Mouse (Mus musculus) heart, embryonic 15.5 days (tissue): ENCODE measurements around the gene Ggta1. TPM values are rescaled to one million over a fixed set of nuclear protein-coding genes. Genes with fewer than 3 reads are reported as not detected.

Source experiments
- ATAC-seq: fragments of 200-750 bp; cut with Nextera tagmentation; replicated peaks from 2 replicates; pipeline ENCODE4 v1.8.0; 2017; ENCODE audit warnings: low read depth, moderate TSS enrichment; ENCODE audit not compliant: insufficient number of reproducible peaks, insufficient read depth, low FRiP score
- H3K27ac ChIP-seq: fragments of 300-500 bp; sonication (generic); 2 replicates; pipeline ENCODE4 v1.5.1; 2015; ENCODE audit warnings: mild to moderate bottlenecking, inconsistent platforms
- H3K27me3 ChIP-seq: fragments of 300-500 bp; sonication (generic); 2 replicates; pipeline ENCODE4 v1.6.1; 2015; ENCODE audit warnings: inconsistent platforms
- H3K36me3 ChIP-seq: fragments of 300-500 bp; sonication (generic); 2 replicates; pipeline ENCODE4 v1.6.1; 2015; ENCODE audit warnings: mild to moderate bottlenecking, inconsistent platforms
- H3K4me1 ChIP-seq: fragments of 300-500 bp; sonication (generic); replicated peaks from 2 replicates; pipeline ENCODE4 v1.6.1; 2015; ENCODE audit warnings: inconsistent platforms
- H3K4me2 ChIP-seq: fragments of 300-500 bp; sonication (generic); 2 replicates; pipeline ENCODE4 v1.6.1; 2015; ENCODE audit warnings: inconsistent platforms, mild to moderate bottlenecking, moderate library complexity
- H3K4me3 ChIP-seq: fragments of 300-500 bp; sonication (generic); 2 replicates; pipeline ENCODE4 v1.5.1; 2015; ENCODE audit warnings: mild to moderate bottlenecking, inconsistent platforms
- H3K9ac ChIP-seq: fragments of 300-500 bp; sonication (generic); 2 replicates; pipeline ENCODE4 v1.6.1; 2015; ENCODE audit warnings: mild to moderate bottlenecking, inconsistent platforms
- H3K9me3 ChIP-seq: fragments of 300-500 bp; sonication (generic); replicated peaks from 2 replicates; pipeline ENCODE4 v1.6.1; 2016; ENCODE audit warnings: inconsistent platforms
- WGBS: fragments of 180-500 bp; shearing (Covaris S2); methylation state at CpG from one replicate; pipeline ENCODE4 v1.1.7; 2015; ENCODE audit warnings: mixed read lengths; 5-methylcytosine and 5-hydroxymethylcytosine counted together
- polyA plus RNA-seq: library from polyadenylated mRNA; unstranded; fragments of >200 nt; fragmentation: Nextera tagmentation; extraction: Ambion mirVana; gene quantifications from 2 replicates; pipeline ENCODE4 v1.2.1, GENCODE M21; 2015

Ggta1 gene
- polyA plus RNA-seq, 1 experiment from 2014 or later = 27.4 TPM

DNA sequence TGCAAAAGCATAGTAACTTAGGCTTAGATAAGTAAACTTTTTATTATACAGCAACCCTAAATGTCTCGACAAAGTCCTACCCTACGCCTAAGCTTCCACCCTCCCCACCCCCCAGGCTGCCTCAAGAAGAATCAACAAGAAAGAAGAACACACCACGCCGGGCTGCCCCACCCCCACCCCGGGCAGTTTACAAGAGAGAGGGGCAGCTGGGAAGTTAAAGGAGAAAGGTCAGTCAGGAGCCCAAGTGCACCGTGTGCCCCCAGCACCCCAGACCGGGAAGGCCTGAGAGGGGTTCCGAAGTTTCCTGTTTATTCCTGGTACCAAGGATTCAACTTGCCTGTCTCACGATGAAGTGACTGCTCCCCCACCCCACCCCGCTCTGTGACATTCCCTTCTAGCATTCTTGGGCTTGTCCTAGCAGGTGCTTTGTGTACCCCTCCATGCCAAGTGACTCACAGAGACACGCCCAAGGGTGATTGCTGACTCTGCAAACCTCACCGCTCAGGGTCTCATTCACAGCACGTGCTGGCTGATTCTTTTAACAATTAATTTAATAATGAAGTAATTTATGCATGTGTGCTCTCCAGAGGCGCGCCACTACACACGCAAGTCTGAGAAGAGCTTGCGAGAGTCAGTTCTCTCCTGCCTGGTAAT is 27.6 kb upstream of the Ggta1 start:
- no peak for ATAC-seq

DNA sequence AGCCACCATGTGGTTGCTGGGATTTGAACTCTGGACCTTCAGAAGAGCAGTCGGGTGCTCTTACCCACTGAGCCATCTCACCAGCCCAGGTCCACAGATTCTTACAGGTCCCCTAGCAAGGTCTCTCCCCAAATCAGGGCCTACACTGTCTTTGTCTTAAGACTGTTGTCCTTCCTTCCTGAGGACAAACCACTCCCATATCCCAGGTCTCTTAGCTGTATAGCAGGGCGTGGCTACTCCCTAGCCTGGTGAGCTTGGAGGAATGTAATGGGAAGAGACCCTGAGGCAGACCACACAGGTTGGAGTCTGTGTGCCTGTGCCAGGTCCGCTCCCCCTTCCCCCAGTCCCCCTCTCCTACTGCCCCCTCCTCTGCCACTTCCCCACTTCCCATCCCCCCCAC is 24.7 kb upstream of the Ggta1 start:
- ATAC-seq = no peak
- Histone ChIP-seq H3K4me3 (no peak overlapping the region), H3K9ac (no peak overlapping the region), H3K4me2 (no peak overlapping the region), H3K36me3 (no peaks in the 10 kb centered on the region), H3K27ac (no peak overlapping the region), H3K4me1 (peaks cover 11% of the 10 kb centered on the region), H3K27me3 (no peaks in the 10 kb centered on the region), H3K9me3 (no peaks in the 10 kb centered on the region)
- WGBS = 83% methylated on average over 3 of the region's 3 CpGs

More for the DNA sequence above, 27.6 kb upstream of the Ggta1 start:
- WGBS = 41% methylated on average over 17 of the region's 17 CpGs
- Histone ChIP-seq H3K27me3 (no peaks in the 10 kb centered on the region), H3K27ac (no peak overlapping the region), H3K9ac (no peak overlapping the region), H3K36me3 (no peaks in the 10 kb centered on the region), H3K4me3 (no peak overlapping the region), H3K4me2 (peak overlapping the region; percentile 25; the same call in 1 of the 2 replicates), H3K4me1 (peaks cover 13% of the 10 kb centered on the region), H3K9me3 (no peaks in the 10 kb centered on the region)

DNA sequence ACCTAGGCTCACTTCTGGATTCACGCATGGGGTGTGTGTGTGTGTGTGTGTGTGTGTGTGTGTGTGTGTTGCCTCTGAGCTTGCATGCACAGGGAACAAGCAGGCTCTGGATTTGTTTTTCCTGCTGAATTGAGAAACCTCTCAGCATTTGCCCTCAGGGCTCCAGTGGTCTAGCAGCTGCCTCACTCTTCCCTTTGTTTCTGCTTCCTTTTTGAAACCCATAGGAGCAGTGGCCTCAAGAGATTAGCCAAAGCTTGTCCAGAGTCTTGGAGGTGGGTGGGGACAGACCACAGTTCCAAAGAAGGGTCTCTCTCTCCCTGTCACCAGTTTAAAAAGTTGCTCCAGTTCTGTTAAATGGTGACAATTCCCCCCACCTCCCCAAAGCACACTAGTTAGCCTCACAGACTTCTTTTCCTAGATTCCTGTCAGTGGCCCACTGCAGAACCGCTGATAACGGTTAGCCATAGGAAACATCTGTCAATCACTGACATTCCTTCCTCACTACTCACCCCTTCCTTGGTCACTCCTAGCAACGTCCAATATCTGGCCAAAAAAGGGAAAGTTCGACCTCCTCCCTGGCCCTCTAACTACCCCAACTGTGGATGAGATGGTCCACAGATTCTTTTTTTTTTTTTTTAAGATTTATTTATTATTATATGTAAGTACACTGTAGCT is 24.1 kb upstream of the Ggta1 start:
- Histone ChIP-seq H3K27me3 (no peaks in the 10 kb centered on the region), H3K36me3 (no peaks in the 10 kb centered on the region), H3K27ac (peak overlapping the region; percentile 34; the same call in 1 of the 2 replicates), H3K4me2 (no peak overlapping the region), H3K4me3 (no peak overlapping the region), H3K9ac (no peak overlapping the region), H3K9me3 (no peaks in the 10 kb centered on the region), H3K4me1 (peaks cover 11% of the 10 kb centered on the region)
- ATAC-seq = peak; percentile 28; the same call in 1 of the 2 replicates
- 23% methylated on average over 5 of the region's 5 CpGs for WGBS

DNA sequence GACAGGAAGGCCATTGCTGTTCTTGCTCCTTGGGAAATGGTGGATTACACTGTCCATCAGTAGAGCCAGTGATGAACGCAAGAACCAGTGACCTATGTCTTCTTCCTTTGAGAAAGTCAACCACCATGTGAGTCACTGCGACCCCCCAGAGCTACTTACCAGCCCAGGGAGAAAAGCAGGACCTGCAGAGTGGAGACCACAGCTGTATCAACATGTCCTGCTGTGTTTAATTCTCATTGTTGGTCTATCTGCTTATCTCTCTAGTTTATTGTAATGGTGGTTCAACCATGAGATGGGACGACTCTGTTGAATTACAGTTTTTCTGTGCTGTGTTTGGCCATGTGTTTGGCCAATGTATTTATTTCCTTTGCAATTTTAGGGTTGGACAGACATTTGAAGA is 21.1 kb upstream of the Ggta1 start:
- H3K36me3 ChIP-seq = no peaks in the 10 kb centered on the region
- H3K4me2 ChIP-seq = no peak overlapping the region
- no peak overlapping the region for H3K9ac ChIP-seq
- H3K27me3 ChIP-seq = no peaks in the 10 kb centered on the region
- ATAC-seq = no peak
- H3K9me3 ChIP-seq = no peaks in the 10 kb centered on the region
- WGBS = 88% methylated on average over 3 of the region's 3 CpGs
- peaks cover 19% of the 10 kb centered on the region for H3K4me1 ChIP-seq
- H3K27ac ChIP-seq = no peak overlapping the region
- H3K4me3 ChIP-seq = no peak overlapping the region

- H3K4me3 ChIP-seq = no peak overlapping the region
Measured at GRCm38 (mm10) chr2:35483402-35483801, 20.4 kb upstream of the Ggta1 start.

GRCm38 (mm10) chr2:35481322-35481990 is 18.4 kb upstream of the Ggta1 start:
- ATAC-seq = no peak
- Histone ChIP-seq H3K27ac (no peak overlapping the region), H3K4me3 (no peak overlapping the region), H3K4me2 (no peak overlapping the region), H3K9ac (no peak overlapping the region), H3K9me3 (no peaks in the 10 kb centered on the region), H3K36me3 (no peaks in the 10 kb centered on the region), H3K4me1 (peaks cover 14% of the 10 kb centered on the region), H3K27me3 (no peaks in the 10 kb centered on the region)
- 84% methylated on average over 7 of the region's 7 CpGs for WGBS

More at GRCm38 (mm10) chr2:35483402-35483801, 20.4 kb upstream of the Ggta1 start:
- H3K27me3 ChIP-seq = no peaks in the 10 kb centered on the region
- no peak for ATAC-seq
- no peaks in the 10 kb centered on the region for H3K9me3 ChIP-seq
- WGBS = 80% methylated on average over 9 of the region's 9 CpGs
- H3K27ac ChIP-seq = no peak overlapping the region
- no peak overlapping the region for H3K9ac ChIP-seq
- H3K36me3 ChIP-seq = no peaks in the 10 kb centered on the region
- peaks cover 19% of the 10 kb centered on the region for H3K4me1 ChIP-seq
- no peak overlapping the region for H3K4me2 ChIP-seq

DNA sequence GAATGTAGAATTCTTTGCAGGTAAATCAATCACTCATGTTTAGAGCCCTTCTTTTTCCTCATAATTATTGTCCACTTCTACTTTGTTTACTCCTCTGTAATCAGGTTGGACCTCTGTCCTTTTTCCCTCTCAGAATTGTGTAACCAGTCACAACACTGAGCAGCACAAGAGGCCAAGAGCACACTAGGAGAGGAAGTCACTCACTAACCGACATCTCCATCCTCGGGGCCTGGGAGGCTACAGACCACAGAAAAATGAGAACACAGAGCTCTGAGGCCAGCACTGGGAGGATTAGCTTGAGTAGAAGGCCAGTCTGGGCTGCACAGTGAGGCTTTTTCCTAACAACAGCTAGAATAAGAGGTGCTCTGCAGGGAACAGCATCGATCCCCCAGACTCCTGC is 17.0 kb upstream of the Ggta1 start:
- 56% methylated on average over 3 of the region's 3 CpGs for WGBS
- H3K9ac ChIP-seq = no peak overlapping the region
- no peaks in the 10 kb centered on the region for H3K9me3 ChIP-seq
- H3K4me2 ChIP-seq = no peak overlapping the region
- peak overlapping the region; percentile 11; the same call in 1 of the 2 replicates for H3K27ac ChIP-seq
- no peaks in the 10 kb centered on the region for H3K36me3 ChIP-seq
- no peak for ATAC-seq
- H3K4me1 ChIP-seq = peaks cover 14% of the 10 kb centered on the region
- no peaks in the 10 kb centered on the region for H3K27me3 ChIP-seq
- H3K4me3 ChIP-seq = no peak overlapping the region

GRCm38 (mm10) chr2:35478812-35479122 is 15.7 kb upstream of the Ggta1 start:
- H3K27me3 ChIP-seq = no peaks in the 10 kb centered on the region
- no peaks in the 10 kb centered on the region for H3K9me3 ChIP-seq
- H3K27ac ChIP-seq = no peak overlapping the region
- WGBS = 34% methylated on average over 3 of the region's 3 CpGs
- H3K4me1 ChIP-seq = peaks cover 14% of the 10 kb centered on the region
- H3K4me2 ChIP-seq = no peak overlapping the region
- H3K9ac ChIP-seq = no peak overlapping the region
- no peaks in the 10 kb centered on the region for H3K36me3 ChIP-seq
- ATAC-seq = no peak
- H3K4me3 ChIP-seq = no peak overlapping the region

- H3K4me1 ChIP-seq = peaks cover 14% of the 10 kb centered on the region
- no peaks in the 10 kb centered on the region for H3K9me3 ChIP-seq
- WGBS = 65% methylated on average over 10 of the region's 10 CpGs
- H3K4me2 ChIP-seq = no peak overlapping the region
- ATAC-seq = no peak
- peak overlapping the region; percentile 30; the same call in 1 of the 2 replicates for H3K27ac ChIP-seq
- no peak overlapping the region for H3K9ac ChIP-seq
- H3K36me3 ChIP-seq = no peaks in the 10 kb centered on the region
- H3K4me3 ChIP-seq = no peak overlapping the region
- H3K27me3 ChIP-seq = no peaks in the 10 kb centered on the region
Measured at GRCm38 (mm10) chr2:35477999-35478811, 15.2 kb upstream of the Ggta1 start.

- Histone ChIP-seq H3K9me3 (no peaks in the 10 kb centered on the region), H3K4me3 (no peak overlapping the region), H3K4me2 (no peak overlapping the region), H3K27ac (no peak overlapping the region), H3K9ac (no peak overlapping the region), H3K27me3 (no peaks in the 10 kb centered on the region), H3K36me3 (no peaks in the 10 kb centered on the region), H3K4me1 (peaks cover 14% of the 10 kb centered on the region)
- 88% methylated on average over 6 of the region's 6 CpGs for WGBS
- ATAC-seq = no peak
Measured at GRCm38 (mm10) chr2:35477321-35477720, 14.3 kb upstream of the Ggta1 start.

GRCm38 (mm10) chr2:35474916-35475315 is 11.9 kb upstream of the Ggta1 start:
- no peaks in the 10 kb centered on the region for H3K4me1 ChIP-seq
- H3K4me2 ChIP-seq = no peak overlapping the region
- H3K4me3 ChIP-seq = no peak overlapping the region
- no peak overlapping the region for H3K27ac ChIP-seq
- H3K9ac ChIP-seq = no peak overlapping the region
- ATAC-seq = no peak
- H3K9me3 ChIP-seq = no peaks in the 10 kb centered on the region
- no peaks in the 10 kb centered on the region for H3K36me3 ChIP-seq
- no peaks in the 10 kb centered on the region for H3K27me3 ChIP-seq
- 76% methylated on average over 1 of the region's 1 CpGs for WGBS
